Mouse (Mus musculus): Measurements from ENCODE around the gene Cfap61.

Cfap61 gene

GRCm38 (mm10) chr2:146083326-146083871 lies 148.8 kb downstream of the Cfap61 start:
- DNase-seq (ENCODE audit: low read depth, low spot score) = no peak

- no peak for DNase-seq (ENCODE audit: low read depth, low spot score)
Measured at GRCm38 (mm10) chr2:146087411-146087810, 152.8 kb downstream of the Cfap61 start.

DNA sequence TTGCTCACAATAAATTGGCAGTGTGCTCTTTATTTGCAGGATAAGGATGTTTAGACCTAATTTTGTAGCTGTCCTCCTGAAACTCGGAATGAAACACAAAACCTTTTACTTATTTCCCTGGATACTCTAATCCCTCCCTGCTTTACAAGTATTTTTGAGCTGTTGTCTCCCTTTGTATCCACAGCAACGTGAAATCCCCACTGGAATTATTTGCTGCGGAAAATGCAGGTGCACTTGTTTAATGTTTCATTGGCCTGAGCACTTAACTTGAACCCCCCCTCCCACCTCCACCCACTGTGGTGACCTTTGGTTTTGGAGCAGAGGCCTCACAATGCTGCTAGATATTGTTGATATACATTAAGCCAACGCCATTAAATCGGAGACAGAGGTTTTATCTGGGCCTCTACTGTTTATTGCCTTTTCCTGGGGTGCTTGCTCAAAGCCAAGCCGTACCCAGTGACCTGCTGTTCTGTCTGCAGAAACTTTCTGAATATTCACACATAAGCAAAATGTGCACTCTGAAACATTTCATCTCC lies 154.6 kb downstream of the Cfap61 start:
- DNase-seq (ENCODE audit: low read depth, low spot score) = no peak

GRCm38 (mm10) chr2:146097532-146097931 lies 162.9 kb downstream of the Cfap61 start:
- DNase-seq (ENCODE audit: low read depth, low spot score) = no peak

GRCm38 (mm10) chr2:146098853-146099717 lies 164.5 kb downstream of the Cfap61 start:
- no peak for DNase-seq (ENCODE audit: low read depth, low spot score)

GRCm38 (mm10) chr2:146099838-146100237 lies 165.3 kb downstream of the Cfap61 start:
- no peak for DNase-seq (ENCODE audit: low read depth, low spot score)

GRCm38 (mm10) chr2:146100489-146101060 lies 166.0 kb downstream of the Cfap61 start:
- DNase-seq (ENCODE audit: low read depth, low spot score) = no peak

DNA sequence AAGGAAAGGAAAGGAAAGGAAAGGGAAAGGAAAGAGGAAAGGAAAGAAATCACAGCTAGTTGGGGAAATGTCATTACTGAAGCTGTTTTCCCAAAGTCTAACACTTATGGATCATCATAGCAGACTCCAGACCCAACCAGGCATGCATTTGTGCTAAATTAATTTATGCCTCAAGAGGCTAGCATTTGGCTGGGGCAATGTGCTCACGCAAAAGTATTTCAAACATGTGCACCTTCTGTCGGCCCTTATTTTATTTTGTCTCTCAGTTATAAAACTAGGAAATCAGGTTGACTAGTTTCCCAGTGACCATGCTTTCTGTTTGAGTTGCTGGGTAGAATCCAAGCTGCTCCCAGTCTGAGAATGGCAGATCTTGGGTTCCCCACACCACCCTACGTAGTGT lies 168.0 kb downstream of the Cfap61 start:
- DNase-seq (ENCODE audit: low read depth, low spot score) = no peak

- DNase-seq (ENCODE audit: low read depth, low spot score) = no peak
Measured at GRCm38 (mm10) chr2:146105341-146105740, 170.8 kb downstream of the Cfap61 start.

DNA sequence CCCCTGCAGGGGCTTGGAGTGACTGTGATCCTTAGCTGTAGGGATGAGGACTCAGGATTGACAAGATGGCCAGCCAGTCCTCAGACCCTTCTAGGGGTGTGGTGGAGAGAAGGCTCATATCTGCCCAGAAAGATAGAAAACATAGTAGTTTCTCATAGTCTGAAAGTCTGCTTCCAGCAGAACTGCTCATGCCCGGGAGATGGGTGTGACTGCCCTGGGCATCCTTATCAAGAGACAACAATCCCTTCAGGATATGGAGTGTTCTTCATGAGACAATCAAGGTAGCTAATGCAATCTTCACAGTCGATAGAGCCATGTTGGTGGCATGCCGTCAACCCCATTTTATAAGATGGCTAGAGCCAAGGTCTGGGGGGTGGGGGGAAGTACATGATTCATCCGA lies 173.4 kb downstream of the Cfap61 start:
- DNase-seq (ENCODE audit: low read depth, low spot score) = no peak

DNA sequence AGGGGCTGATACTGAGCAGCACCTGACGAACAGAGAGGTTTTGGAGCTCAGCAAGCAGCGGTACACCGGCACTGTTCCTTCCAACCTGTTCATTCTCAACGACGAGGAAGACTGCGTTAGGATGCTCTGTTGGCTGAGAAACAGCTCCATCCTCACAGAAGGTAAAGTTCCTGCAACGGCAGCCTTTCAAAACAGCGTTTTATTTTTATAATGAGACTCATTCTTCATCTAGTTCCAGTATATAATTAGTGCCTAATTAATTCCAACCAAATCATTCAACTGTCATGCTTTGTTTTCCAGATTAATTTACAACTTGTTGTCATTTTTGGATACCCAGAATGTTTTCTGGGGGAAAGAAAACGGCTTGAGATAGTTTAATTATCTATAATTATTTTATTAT lies 175.3 kb downstream of the Cfap61 start:
- DNase-seq (ENCODE audit: low read depth, low spot score) = no peak

DNA sequence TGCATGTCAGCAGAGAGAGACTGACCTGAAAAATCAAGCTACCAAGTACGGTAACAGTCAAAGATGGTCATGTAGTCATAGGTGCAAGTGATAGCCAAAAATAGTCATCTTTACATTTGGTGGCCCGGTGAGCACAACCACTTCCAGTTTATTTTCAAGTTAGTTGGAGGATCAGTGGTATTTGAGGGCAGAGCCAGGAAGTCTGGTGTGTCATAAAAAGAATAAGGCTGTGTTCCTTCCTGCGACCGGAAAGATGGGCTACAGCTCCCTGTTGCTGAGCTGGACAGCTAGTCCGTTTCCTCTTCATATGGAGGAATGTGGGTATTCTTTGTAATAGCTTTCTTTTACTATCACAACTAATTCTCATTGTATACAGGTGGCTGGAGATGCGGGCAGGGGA lies 181.7 kb downstream of the Cfap61 start:
- no peak for DNase-seq (ENCODE audit: low read depth, low spot score)

GRCm38 (mm10) chr2:146116726-146117125 lies 182.1 kb downstream of the Cfap61 start:
- DNase-seq (ENCODE audit: low read depth, low spot score) = no peak

DNA sequence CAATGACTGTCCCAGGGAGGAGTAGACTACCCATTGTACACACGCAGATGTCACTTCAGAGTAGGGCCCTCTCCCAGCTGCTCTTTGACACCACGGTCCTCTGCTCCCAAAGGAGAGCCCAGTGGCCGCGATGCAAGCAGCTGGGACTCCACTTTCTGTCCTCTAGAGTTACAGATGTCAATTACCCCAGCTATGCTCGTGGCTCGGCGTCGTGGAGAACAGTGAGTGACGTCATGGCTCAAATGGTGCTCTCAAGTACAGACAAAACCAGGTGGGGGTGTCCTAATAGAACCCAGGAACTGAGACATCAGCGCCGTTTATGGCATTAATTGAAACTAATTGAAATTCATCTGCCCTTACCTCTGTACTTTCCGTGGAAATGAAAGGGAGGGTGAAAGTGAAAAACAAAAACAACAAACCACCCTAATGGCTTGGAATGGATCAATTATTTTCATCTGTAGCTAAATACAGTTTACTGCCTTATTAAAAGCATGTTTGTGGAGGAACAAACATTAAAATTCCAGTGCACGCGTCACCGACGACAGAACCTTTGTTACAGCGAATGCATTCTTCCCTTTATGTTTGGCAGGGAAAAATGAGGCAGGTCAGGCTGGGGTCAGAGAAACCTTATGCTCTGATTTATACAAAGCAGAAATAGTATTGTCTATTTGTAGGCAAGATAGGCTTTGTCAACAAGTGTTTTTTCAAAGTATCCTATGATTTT lies 182.8 kb downstream of the Cfap61 start:
- DNase-seq (ENCODE audit: low read depth, low spot score) = no peak

DNA sequence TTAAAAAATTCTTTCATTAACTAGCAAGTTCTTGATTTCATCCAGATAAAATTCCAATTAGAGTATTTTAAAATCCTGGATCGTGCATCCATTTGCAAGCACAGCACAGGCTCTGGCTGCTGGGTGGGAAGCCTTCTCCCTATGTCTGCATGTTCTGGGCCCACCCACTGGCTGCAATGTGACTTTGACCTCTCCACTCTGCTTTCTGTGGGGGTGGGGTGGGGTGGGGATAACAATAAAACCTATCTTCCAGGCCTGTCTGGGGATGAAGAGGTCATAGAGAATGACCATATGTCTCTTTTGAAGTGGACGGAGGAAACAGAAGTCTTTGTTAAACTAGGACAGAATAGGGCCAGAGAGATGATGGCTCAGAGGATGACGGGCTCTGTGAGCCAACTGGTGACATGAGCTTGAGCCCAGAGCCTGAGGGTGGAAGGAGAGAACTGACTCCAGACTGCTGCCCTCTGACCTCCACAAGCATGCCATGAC lies 183.4 kb downstream of the Cfap61 start:
- DNase-seq (ENCODE audit: low read depth, low spot score) = no peak

- DNase-seq (ENCODE audit: low read depth, low spot score) = no peak
Measured at GRCm38 (mm10) chr2:146121551-146121950, 187.0 kb downstream of the Cfap61 start.

DNA sequence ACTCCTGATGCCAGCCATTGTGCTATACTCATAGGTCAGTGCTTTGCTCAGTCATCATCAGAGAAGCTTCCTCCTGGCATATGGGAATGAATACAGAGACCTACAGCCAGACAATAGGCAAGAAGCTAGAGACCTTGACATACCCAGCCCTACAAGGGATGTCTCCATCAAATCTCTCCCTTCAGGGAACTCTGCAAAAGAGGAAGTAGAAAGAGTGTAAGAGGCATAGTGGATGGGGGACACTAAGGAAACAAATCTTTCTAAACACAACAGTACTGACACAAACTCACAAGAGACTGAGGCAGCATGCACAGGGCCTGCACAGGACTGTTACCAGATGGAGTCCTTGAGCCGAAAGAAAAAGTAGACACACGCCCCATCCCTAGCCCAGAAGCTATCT lies 190.5 kb downstream of the Cfap61 start:
- DNase-seq (ENCODE audit: low read depth, low spot score) = no peak

DNA sequence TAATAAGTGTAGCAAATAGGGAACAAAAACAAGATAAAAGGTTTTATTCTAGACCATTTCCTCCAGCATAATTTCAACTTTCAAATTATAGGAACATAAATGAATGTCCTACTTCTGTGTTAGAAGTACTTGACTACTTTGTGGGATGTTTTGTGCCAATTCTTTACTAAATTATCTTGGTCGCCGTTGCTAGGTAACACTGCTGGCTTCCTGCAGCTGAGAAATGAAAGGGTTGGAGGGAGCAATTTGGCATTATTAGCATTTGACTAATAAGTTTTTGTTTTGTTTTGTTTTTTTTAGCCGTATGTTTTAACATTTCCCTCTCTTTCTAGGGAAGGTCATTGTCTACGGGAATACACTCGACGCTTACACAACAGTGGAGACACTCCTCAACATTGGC lies 194.0 kb downstream of the Cfap61 start:
- no peak for DNase-seq (ENCODE audit: low read depth, low spot score)

DNA sequence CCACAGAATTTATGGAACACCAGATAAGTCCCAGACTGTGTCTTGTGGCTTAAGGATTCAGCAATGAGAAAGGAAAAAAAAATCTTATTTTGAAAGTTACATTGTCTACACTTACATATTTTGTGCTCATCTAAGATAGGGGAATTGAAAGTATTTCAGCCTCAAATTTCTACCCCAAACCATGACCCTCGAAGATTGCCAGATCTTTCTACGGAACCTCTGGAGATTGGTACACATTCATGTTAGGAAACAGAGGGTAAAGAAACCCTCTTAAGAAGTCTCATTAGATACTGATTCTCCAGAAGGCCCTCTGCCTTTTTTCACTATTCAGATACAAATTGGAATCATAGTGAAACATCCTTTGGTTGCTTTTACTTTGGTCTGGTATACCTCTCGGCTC lies 195.9 kb downstream of the Cfap61 start:
- no peak for DNase-seq (ENCODE audit: low read depth, low spot score)

GRCm38 (mm10) chr2:146134275-146134674 lies 199.7 kb downstream of the Cfap61 start:
- DNase-seq (ENCODE audit: low read depth, low spot score) = peak; percentile 56

GRCm38 (mm10) chr2:146140711-146141110 lies 206.1 kb downstream of the Cfap61 start:
- DNase-seq (ENCODE audit: low read depth, low spot score) = no peak

DNA sequence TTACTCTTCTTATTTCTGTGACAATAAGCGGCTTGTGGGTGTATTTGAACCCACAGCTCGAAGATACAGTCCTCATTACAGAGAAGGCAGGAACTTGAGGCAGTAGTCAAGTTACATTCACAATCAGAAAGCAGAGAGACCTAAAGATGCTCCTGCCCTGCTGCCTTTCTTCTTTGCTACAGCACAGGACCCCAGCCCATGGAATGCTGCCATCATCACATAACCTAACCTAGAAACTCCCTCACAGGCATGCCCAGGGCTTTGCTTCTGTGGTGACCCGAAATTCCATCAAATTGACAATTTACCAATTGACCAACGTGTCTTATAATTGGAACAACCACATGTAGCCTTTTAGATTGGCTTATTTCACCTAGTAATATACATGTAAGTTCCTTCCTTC lies 212.7 kb downstream of the Cfap61 start:
- DNase-seq (ENCODE audit: low read depth, low spot score) = no peak
